Mouse (Mus musculus): Measurements from ENCODE around the gene Mbl1.

The Mbl1 gene

DNA sequence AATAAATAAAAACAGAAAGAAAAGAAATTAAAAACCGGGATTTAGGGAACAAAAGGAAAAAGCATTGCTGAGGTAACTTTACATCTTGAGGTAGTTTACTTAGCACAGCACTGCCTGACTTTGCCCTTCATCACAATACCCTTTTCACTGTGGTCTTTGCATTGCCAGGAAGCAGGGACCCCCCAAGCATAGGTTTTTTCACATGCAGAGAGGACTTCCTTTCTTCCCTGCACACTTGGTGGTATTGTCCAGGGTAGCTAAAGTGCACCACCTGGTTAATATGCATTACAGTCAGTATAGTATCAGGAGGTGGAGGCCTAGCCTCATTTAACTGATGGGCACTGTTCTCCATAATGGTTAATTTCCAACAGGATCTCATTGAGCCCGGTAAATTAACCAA is 38.2 kb downstream of the Mbl1 start:
- DNase-seq (ENCODE audit: low spot score in 2 of 2), result no peak

- no peak for DNase-seq (ENCODE audit: low spot score in 2 of 2)
Observed at GRCm38 (mm10) chr14:41198037-41198730, 46.9 kb downstream of the Mbl1 start.

Data from spleen, postnatal 4 days (tissue).